Mouse (Mus musculus) left cerebral cortex, adult 2 months (tissue): ENCODE data around the gene Ccnt1. TPM values are rescaled to one million over a fixed set of nuclear protein-coding genes. Genes with fewer than 3 reads are reported as not detected.
A peak's percentile ranks its signal among the peaks of the same experiment; 100 is the strongest.

Experiments used
- DNase-seq, 2 experiments: peaks; one replicate each; pipeline ENCODE4 v3.0.0; 2021 to 2022; ENCODE audit warnings: low spot score in 2 of 2, mixed read lengths in 1 of 2; ENCODE audit errors: extremely low spot score in 1 of 2
- H3K27ac ChIP-seq: fragments of 200-600 bp; 2 replicates; pipeline ENCODE4 v1.8.1; 2022
- H3K4me3 ChIP-seq: fragments of 200-600 bp; 2 replicates; pipeline ENCODE4 v1.8.1; 2022
- CTCF ChIP-seq: fragments of 200-600 bp; IDR thresholded peaks from 2 replicates; pipeline ENCODE4 v1.8.1; 2022; ENCODE audit warnings: antibody characterized with exemption, mild to moderate bottlenecking, moderate library complexity
- intact Hi-C: fragments of 180-260 bp; cut with DNase I; formaldehyde crosslinking; loops from one replicate; pipeline ENCODE4 v1.15.1; 2025
- long read RNA-seq, 2 experiments: library from polyadenylated mRNA; stranded (forward); transcript quantifications; one replicate each; pipeline ENCODE4 v2.0.0; 2021; ENCODE audit warnings: borderline mapping rate in 2 of 2
- total RNA-seq, 2 experiments: library from RNA; stranded (reverse); gene quantifications; 2 replicates each; pipeline ENCODE4 v1.2.3; 2021

The Ccnt1 gene
- total RNA-seq: 10 to 100 TPM; 40.3 to 45.8 TPM
- long read RNA-seq, experiment 1, partial matches to known transcripts: 1 of 7 reads
- long read RNA-seq, experiment 1, other reads (novel, unspliced or antisense): 3 of 7 reads
- long read RNA-seq, experiment 2, transcript Ccnt1-201 (9 exons, 2,175 nt): major isoform, 5 of 8 reads
- long read RNA-seq, experiment 2, partial matches to known transcripts: 1 of 8 reads
- long read RNA-seq, experiment 2, other reads (novel, unspliced or antisense): 2 of 8 reads

GRCm38 (mm10) chr15:98570873-98571538 is at the start of gene Ccnt1, which contains the start of gene 4930415O20Rik:
Ccnt1 (minus strand) TSS chr15:98570923.
4930415O20Rik (plus strand) TSS chr15:98571004.
- TF ChIP-seq CTCF: no peak
- H3K27ac ChIP-seq: no peak within 1 kb of the TSS
- H3K4me3 ChIP-seq: no peak within 1 kb of the TSS
- intact Hi-C loops: no loop called here
- DNase-seq: no peak

GRCm38 (mm10) chr15:98617176-98617537 is 46.4 kb upstream of the Ccnt1 start:
- intact Hi-C loops: loop anchor here (1.0 to 2.0 kb wide), 2 partner anchors 37 to 106 kb away; no protein-coding TSS in a partner anchor
- TF ChIP-seq CTCF: peak; percentile 95
- H3K27ac ChIP-seq: no peak overlapping the region
- peak; percentile 65 to 79 for DNase-seq
- H3K4me3 ChIP-seq: no peak overlapping the region

DNA sequence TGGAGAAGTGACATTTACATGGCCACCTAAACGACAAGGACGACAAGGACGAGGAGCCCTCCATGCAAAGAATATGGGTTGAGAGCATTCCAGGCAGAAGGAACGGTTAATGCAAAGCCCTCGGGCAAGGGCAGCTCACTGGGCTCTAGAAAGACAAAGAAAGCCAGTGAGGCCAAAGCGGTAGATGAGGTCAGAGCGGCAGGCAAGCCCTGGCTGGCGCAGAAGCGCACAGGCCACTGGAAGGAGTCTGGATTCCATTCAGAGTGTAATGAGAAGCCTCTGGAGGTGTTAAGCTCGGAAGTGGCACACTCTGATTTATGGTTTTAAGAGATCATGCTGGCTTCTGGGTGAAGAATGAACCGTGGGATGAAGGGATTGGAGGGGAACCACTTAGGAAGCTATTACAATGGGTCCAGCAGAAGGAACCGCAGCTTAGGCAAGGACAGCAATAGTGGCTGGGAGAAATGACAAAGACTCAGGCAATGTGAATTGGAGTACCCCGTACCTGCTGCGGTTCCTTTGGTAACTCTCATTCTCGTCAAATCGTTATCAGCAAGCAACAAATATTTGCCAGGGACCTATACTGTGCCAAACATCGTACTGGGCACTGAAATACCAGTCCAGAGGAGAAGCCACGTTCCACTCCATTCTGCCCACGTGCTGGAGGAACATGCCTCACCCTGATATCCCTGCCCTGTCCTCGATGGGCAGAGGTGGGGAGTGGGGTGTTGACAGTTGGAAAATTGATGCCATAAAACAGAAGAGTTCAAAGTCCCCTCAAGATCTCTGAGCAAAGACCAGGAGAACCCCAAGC is 45.8 kb upstream of the Ccnt1 start:
- Histone ChIP-seq H3K4me3 (no peak overlapping the region), H3K27ac (no peak overlapping the region)
- no peak for DNase-seq
- no peak for TF ChIP-seq CTCF
- intact Hi-C loops: loop anchor here (1.0 to 2.0 kb wide), 2 partner anchors 36 to 106 kb away; no protein-coding TSS in a partner anchor

DNA sequence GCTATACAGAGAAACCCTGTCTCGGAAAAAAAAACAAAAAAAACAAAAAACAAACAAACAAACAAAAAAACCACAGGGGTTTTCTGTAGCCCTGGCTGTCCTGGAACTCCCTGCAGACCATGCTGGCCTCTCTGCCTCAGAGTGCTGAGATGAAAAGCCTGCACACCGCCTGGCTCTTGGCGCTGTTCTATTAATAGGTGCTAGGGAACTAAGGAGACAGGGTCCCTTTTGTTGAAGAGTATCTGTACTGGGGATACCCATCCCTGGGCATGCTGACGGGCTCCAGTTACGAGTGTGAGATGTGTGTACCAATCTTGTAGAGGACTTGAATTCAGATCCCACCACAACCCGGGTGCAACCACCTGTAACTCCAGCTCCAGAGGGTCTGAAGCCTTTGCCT is 45.0 kb upstream of the Ccnt1 start:
- intact Hi-C loops: loop anchor here (2.0 kb wide), 1 partner anchor 105 kb away; no protein-coding TSS in a partner anchor
- no peak overlapping the region for H3K4me3 ChIP-seq
- DNase-seq: no peak
- H3K27ac ChIP-seq: no peak overlapping the region
- no peak for TF ChIP-seq CTCF

DNA sequence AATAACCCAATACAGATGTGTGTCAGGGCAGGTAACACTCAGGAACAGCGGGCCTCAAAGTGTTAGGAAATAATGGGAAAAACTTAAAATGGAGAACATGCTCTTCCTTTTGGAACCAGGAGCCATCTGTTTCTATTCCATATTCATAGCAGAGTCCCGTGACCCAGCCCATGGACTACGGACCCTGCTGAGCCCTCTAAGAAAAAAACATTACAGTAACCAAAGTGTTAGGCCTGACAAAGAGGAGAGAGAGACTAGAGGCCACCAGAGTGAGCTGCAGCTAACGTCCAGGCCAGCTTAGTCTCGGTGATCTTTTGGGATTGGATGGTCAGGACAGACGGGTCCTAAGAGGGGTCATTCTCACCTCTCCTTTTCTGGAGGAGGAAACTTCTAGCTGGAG is 44.2 kb upstream of the Ccnt1 start:
- H3K27ac ChIP-seq: no peak overlapping the region
- H3K4me3 ChIP-seq: no peak overlapping the region
- no peak for DNase-seq
- TF ChIP-seq CTCF: no peak
- intact Hi-C loops: no loop called here

- Histone ChIP-seq H3K4me3 (no peak overlapping the region), H3K27ac (no peak overlapping the region)
- intact Hi-C loops: no loop called here
- DNase-seq: no peak
- no peak for TF ChIP-seq CTCF
Measured at GRCm38 (mm10) chr15:98614551-98614950, 43.8 kb upstream of the Ccnt1 start.

- no peak overlapping the region for H3K27ac ChIP-seq
- no peak overlapping the region for H3K4me3 ChIP-seq
- intact Hi-C loops: no loop called here
- no peak for TF ChIP-seq CTCF
- no peak for DNase-seq
Measured at GRCm38 (mm10) chr15:98612229-98612628, 41.5 kb upstream of the Ccnt1 start.

DNA sequence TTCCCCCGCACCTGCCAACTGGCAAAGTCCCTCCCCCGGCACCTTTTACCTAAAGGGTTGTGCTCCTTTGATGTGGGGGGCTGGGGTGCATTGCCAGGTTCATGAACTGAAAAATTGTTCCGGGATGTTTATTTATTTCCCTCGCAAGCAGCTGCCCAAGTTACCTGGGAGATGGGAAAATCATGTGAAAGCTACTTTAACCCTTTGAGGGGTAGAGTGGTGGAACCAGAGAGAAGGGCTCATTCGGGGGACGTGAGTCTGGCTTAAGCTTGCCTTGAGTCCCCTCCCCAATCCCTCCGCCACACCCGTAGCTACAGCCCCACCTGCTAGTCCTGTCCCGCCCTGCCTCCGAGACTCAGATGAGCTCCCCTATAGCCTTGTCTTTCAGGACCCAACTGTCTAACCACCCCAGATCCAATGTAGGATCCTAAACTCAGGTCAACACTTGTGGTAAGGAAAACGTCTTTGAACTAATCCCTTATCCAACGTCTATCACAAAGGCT is 39.5 kb upstream of the Ccnt1 start:
- DNase-seq: no peak
- intact Hi-C loops: no loop called here
- no peak for TF ChIP-seq CTCF
- peak overlapping the region; percentile 91 for H3K4me3 ChIP-seq
- H3K27ac ChIP-seq: peak overlapping the region; percentile 97

GRCm38 (mm10) chr15:98609331-98610130 is 38.8 kb upstream of the Ccnt1 start, which contains the start of gene Adcy6:
Adcy6 (minus strand) TSS chr15:98610076.
- no peak for TF ChIP-seq CTCF
- peak; percentile 73 for DNase-seq
- intact Hi-C loops: no loop called here
- H3K4me3 ChIP-seq: peak within 1 kb of the TSS; percentile 91
- H3K27ac ChIP-seq: peak within 1 kb of the TSS; percentile 97

DNA sequence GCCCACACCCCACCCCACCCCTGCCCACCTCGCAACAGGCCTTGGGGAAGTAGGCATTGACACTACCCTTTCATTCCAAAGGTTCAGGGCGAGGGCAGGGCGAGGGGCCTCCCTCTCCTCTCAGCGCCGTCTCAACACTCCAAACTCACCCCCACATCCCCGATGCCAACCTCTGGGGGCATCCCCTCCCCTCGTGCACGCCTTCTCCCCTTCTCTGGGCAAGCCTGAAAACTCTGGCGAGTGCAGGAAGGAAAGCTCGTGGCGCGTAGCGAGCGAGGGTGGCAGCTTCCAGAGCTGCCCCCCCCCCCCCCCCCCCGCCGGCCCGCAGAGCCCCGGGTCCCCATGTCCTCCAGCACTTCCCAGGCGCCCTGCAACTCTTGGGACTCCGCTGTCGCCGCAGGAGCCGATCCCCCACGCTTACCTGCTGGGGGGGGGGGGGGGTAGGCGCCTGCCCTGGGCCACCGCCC is 38.1 kb upstream of the Ccnt1 start:
- peak overlapping the region; percentile 91 for H3K4me3 ChIP-seq
- no peak for DNase-seq
- TF ChIP-seq CTCF: no peak
- intact Hi-C loops: no loop called here
- H3K27ac ChIP-seq: peak overlapping the region; percentile 16
